Mouse (Mus musculus) layer of hippocampus, adult 9-10 months (tissue): ENCODE measurements around the gene Eno4.
"Not testable (repeated sequence)": the region's sequence is repeated elsewhere in the genome, so short reads cannot be mapped to it uniquely, and the experiment has no call there.

Experiments
- DNase-seq: peaks from one replicate; pipeline ENCODE4 v3.0.0; 2022; ENCODE audit warnings: low spot score

Eno4 gene

GRCm38 (mm10) chr19:58942841-58943828, at the start of gene Eno4, which contains the start of gene Hspa12a:
Gene Eno4, plus strand, starts transcription at chr19:58943425.
Gene Hspa12a, minus strand, starts transcription at chr19:58943654.
- DNase-seq: peak; percentile 96

GRCm38 (mm10) chr19:58896216-58896615, 47.0 kb upstream of the Eno4 start:
- no peak for DNase-seq

GRCm38 (mm10) chr19:58900471-58900870, 42.8 kb upstream of the Eno4 start:
- not testable (repeated sequence) for DNase-seq

GRCm38 (mm10) chr19:58903079-58903898, 39.9 kb upstream of the Eno4 start:
- no peak for DNase-seq

GRCm38 (mm10) chr19:58903899-58904327, 39.3 kb upstream of the Eno4 start:
- peak; percentile 89 for DNase-seq

GRCm38 (mm10) chr19:58906685-58907084, 36.5 kb upstream of the Eno4 start:
- DNase-seq: no peak

GRCm38 (mm10) chr19:58908018-58908417, 35.2 kb upstream of the Eno4 start:
- no peak for DNase-seq

GRCm38 (mm10) chr19:58910941-58911368, 32.3 kb upstream of the Eno4 start:
- DNase-seq: no peak

GRCm38 (mm10) chr19:58911386-58911785, 31.8 kb upstream of the Eno4 start:
- DNase-seq: peak; percentile 53

GRCm38 (mm10) chr19:58913301-58913700, 29.9 kb upstream of the Eno4 start:
- DNase-seq: no peak

- no peak for DNase-seq
These were observed 24.6 kb upstream of the Eno4 start for GRCm38 (mm10) chr19:58918597-58918996.

- no peak for DNase-seq
These were observed 24.1 kb upstream of the Eno4 start for GRCm38 (mm10) chr19:58919148-58919547.

GRCm38 (mm10) chr19:58931081-58931800, 12.0 kb upstream of the Eno4 start:
- no peak for DNase-seq

GRCm38 (mm10) chr19:58933062-58933461, 10.2 kb upstream of the Eno4 start:
- no peak for DNase-seq

- DNase-seq: no peak
These were observed 2.7 kb downstream of the Eno4 start for GRCm38 (mm10) chr19:58945959-58946358.

GRCm38 (mm10) chr19:58951521-58951920, 8.3 kb downstream of the Eno4 start:
- no peak for DNase-seq

GRCm38 (mm10) chr19:58952236-58952635, 9.0 kb downstream of the Eno4 start:
- DNase-seq: no peak

GRCm38 (mm10) chr19:58954779-58955178, 11.6 kb downstream of the Eno4 start:
- DNase-seq: no peak

- DNase-seq: no peak
These were observed 19.8 kb downstream of the Eno4 start for GRCm38 (mm10) chr19:58963011-58963410.

GRCm38 (mm10) chr19:58968731-58969506, 25.7 kb downstream of the Eno4 start:
- DNase-seq: no peak

GRCm38 (mm10) chr19:58970826-58971225, 27.6 kb downstream of the Eno4 start:
- no peak for DNase-seq
